8 mouse cellular contexts compared by ENCODE assay signal in the genomic region with DNA sequence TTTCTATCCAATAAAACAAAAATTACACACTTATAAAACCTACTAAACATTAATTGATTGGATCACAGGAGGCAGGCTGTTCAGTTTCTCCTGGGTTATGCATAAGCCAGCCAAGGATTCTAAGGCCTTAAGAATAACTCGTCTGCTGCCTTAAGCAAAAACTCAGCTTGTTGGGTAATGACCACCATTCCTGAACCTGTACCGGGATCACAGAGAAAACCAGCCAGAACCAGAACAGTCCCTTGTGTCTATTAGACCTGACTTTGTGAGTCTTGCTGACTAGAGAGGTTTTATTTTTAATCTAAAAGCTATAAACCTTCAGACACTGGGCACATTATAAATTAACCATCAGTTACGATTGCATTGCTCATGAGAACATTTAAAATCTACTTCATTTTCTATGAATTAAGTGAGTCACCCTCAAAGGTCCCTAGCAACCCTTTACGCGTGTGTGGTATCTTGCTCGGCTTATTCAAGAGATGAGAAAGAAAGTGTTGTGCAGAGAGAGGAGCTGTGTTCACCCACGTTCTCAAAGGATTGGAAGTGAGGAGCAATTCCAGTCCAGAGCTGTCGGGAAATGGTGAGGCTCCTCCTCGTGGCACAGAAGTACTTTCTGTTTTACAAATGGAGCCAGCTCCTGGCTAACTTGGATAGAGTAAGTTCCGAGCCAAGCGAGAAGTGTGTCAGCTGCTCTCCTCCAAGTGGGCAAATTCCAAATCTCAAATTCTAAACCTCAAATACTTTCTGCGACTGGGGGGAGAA.
A peak's percentile ranks its signal among the peaks of the same experiment; 100 is the strongest.
DNase-seq lines count a peak whose midpoint lies in the region; ATAC-seq and TF ChIP-seq lines count a peak whose summit lies in the region.

No protein-coding gene starts in this region.

- WGBS in limb, embryonic 15.5 days: 37% methylated on average over 12 of the region's 12 CpGs
- 52% methylated on average over 12 of the region's 12 CpGs for WGBS in cerebellum, adult 2 months

- peak; percentile 84 for ATAC-seq in limb, embryonic 15.5 days (ENCODE audit: insufficient number of reproducible peaks, low FRiP score, low TSS enrichment, low read depth)

- H3K36me3 ChIP-seq in limb, embryonic 15.5 days: no peaks in the 10 kb centered on the region

- TF ChIP-seq CTCF in layer of hippocampus, adult 2 months (conservative IDR thresholded peaks at IDR 0.05): peak; percentile 48
- peak; percentile 34; the same call in 1 of the 2 replicates for TF ChIP-seq CTCF in gastrocnemius, adult 2 months (IDR thresholded peaks at IDR 0.05)
- TF ChIP-seq CTCF in cerebellum, adult 2 months (IDR thresholded peaks at IDR 0.05; ENCODE audit: borderline replicate concordance, insufficient read depth, low read depth, low read length): no peak

- intact Hi-C loops in gastrocnemius, adult 2 months (cut with DNase I): no loop called here

- no peak for TF ChIP-seq POLR2A in cerebellum, adult 2 months (IDR thresholded peaks at IDR 0.05; ENCODE audit: borderline replicate concordance, insufficient read depth, low read length)

- peak overlapping the region; percentile 81 for H3K27ac ChIP-seq in layer of hippocampus, adult 2 months
- H3K27ac ChIP-seq in brown adipose tissue, adult 24 weeks (replicated peaks; ENCODE audit: low read depth, low read length): no peak overlapping the region
- H3K27ac ChIP-seq in gastrocnemius, adult 2 months: peak overlapping the region; percentile 75
- peak overlapping the region; percentile 90 for H3K27ac ChIP-seq in limb, embryonic 15.5 days
- no peak overlapping the region for H3K27ac ChIP-seq in cerebellum, adult 2 months (ENCODE audit: insufficient read depth, low read length)

- DNase-seq in layer of hippocampus, adult 2 months (ENCODE audit: low spot score in 2 of 2): peak; percentile 36 to 40
- no peak for DNase-seq in layer of hippocampus, adult 8-10 months (ENCODE audit: low spot score in 2 of 2)
- DNase-seq in gastrocnemius, adult 2 months: peak; percentile 52
- no peak for DNase-seq in embryo, embryonic 9.5 days (ENCODE audit: extremely low spot score)
- DNase-seq in thymus, postnatal 10 days (ENCODE audit: low spot score in 2 of 2): no peak
- DNase-seq in cerebellum, adult 2 months: no peak

- H3K9ac ChIP-seq in limb, embryonic 15.5 days: no peak overlapping the region

- no peaks in the 10 kb centered on the region for H3K27me3 ChIP-seq in limb, embryonic 15.5 days
- no peaks in the 10 kb centered on the region; the same call in 1 of the 2 replicates for H3K27me3 ChIP-seq in cerebellum, adult 2 months (ENCODE audit: control insufficient read depth, insufficient read depth, low read length)

- H3K4me3 ChIP-seq in layer of hippocampus, adult 2 months: no peak overlapping the region
- H3K4me3 ChIP-seq in brown adipose tissue, adult 24 weeks (ENCODE audit: insufficient read depth, low read depth, low read length): peak overlapping the region; percentile 36; the same call in 1 of the 2 replicates
- peak overlapping the region; percentile 65 for H3K4me3 ChIP-seq in gastrocnemius, adult 2 months
- no peak overlapping the region for H3K4me3 ChIP-seq in limb, embryonic 15.5 days
- H3K4me3 ChIP-seq in cerebellum, adult 2 months (replicated peaks; ENCODE audit: insufficient read depth, low read depth, low read length): no peak overlapping the region

- peak overlapping the region; percentile 20; the same call in 1 of the 2 replicates for H3K4me2 ChIP-seq in limb, embryonic 15.5 days

- H3K9me3 ChIP-seq in limb, embryonic 15.5 days: no peaks in the 10 kb centered on the region

- H3K4me1 ChIP-seq in brown adipose tissue, adult 24 weeks (ENCODE audit: control insufficient read depth, insufficient read depth, insufficient read length, low read length): no peaks in the 10 kb centered on the region
- peaks cover 25% of the 10 kb centered on the region for H3K4me1 ChIP-seq in limb, embryonic 15.5 days
- H3K4me1 ChIP-seq in cerebellum, adult 2 months (ENCODE audit: control insufficient read depth, insufficient read depth, low read length): no peaks in the 10 kb centered on the region

Comparison
In these comparisons a context has a peak if more than half of its experiments do, and no peak if none do; other contexts are left out.
1. DNase-seq: peak in layer of hippocampus, adult 2 months (2 of 2) and gastrocnemius, adult 2 months (single experiment); none in layer of hippocampus, adult 8-10 months (0 of 2), embryo, embryonic 9.5 days (single experiment), thymus, postnatal 10 days (0 of 2) and cerebellum, adult 2 months (0 of 2).
2. H3K27ac ChIP-seq: peak in layer of hippocampus, adult 2 months (single experiment), gastrocnemius, adult 2 months (single experiment) and limb, embryonic 15.5 days (single experiment); none in brown adipose tissue, adult 24 weeks (single experiment) and cerebellum, adult 2 months (single experiment).
3. H3K4me3 ChIP-seq: peak in brown adipose tissue, adult 24 weeks (single experiment) and gastrocnemius, adult 2 months (single experiment); none in layer of hippocampus, adult 2 months (single experiment), limb, embryonic 15.5 days (single experiment) and cerebellum, adult 2 months (single experiment).